Mouse (Mus musculus) natural killer cell, adult 2 months (primary cell): ENCODE results near the gene Ptpn20.

ENCODE experiments used
- DNase-seq, 2 experiments: peaks; one replicate each; pipeline ENCODE4 v3.0.0; 2022; ENCODE audit warnings: low spot score in 2 of 2

Gene Ptpn20

GRCm38 (mm10) chr14:33588951-33589350 lies at the start of gene Ptpn20:
Gene Ptpn20 (plus strand): TSS chr14:33589207.
- DNase-seq: no peak

GRCm38 (mm10) chr14:33539559-33540167 lies 49.3 kb upstream of the Ptpn20 start:
- no peak for DNase-seq

DNA sequence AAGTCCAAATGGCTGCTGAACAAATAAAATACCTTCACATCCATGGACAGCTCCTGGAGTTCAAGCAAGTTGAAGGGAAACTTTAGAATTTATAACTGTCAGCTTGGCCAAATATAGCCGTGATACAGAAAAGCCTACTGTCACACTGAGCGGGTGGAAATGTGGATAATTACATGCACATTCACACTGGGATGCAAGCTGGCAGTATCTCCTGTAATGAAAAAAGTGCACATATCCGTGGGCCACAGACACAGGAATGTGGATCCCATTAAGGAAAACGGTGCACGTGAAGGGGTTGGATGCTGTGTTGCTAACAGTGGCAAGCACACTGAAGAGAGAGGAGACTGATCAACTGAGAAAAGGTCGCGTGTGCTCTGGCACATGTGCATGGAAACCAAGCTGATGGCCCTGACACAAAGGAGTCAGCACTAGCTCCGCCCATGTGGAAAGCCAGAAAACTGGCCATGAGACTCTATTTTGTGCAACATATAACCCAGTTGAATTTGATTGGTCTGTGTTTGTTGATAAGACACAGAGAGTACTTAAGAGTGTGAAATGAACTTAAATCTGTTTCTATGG lies 43.4 kb upstream of the Ptpn20 start:
- no peak for DNase-seq

DNA sequence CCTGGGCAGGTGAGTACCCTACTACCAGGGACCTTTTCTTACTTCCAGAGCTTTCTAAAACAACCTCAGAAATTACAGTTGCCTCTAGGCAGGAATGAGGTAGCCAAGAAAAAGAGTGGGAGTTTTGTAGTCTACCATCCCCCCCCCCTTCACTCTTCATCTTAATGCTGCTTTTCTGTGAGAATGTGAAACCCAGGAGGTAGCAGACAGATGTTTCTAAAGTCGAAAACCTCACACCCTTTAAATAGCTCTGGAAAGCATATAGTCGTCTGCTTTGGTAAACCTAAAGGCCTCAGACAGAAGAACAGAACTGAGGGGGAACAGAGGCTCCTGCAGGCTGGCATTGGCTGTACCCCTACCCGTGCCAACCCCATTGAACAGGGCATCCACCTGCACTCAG lies 40.4 kb upstream of the Ptpn20 start:
- no peak for DNase-seq

DNA sequence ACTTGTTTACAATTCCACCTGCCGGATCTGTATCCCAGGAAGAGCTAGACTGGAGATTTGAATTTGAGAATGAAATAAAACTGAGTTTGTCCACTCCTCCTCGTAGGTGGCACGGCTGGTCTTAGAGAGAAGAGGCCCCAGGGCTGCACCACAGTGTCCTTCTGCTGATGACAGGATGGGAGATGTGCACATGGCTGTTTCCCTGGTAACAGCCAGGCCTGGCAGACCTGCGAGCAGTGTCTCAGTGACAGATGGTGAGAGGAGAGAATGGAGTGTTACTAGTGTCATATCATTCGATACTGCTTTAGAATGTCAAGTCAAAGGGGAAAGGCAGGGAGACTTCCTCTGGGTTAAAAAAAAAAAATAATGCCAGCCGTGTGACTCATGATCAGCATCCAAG lies 39.2 kb upstream of the Ptpn20 start:
- no peak for DNase-seq

GRCm38 (mm10) chr14:33570737-33571136 lies 18.3 kb upstream of the Ptpn20 start:
- no peak for DNase-seq

DNA sequence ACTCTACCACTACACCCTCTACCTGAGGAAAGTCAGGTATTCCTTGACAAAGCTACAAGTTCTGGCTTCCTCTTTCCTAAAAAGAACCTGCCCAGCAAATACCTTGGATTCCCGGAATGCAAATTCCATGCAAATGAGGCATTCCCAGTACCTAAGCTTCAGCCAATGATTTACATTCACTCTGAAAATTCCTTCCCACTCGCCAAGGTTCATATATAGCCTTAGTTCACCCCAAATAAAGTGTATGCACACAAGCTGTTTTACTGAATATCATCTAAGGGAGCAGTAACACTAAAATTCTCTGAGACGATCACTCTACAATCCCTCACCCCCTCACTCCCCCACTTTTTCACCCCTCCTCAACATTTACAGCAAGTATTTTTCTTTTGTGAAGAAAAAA lies 15.4 kb upstream of the Ptpn20 start:
- DNase-seq: no peak

GRCm38 (mm10) chr14:33579771-33580484 lies 9.1 kb upstream of the Ptpn20 start:
- no peak for DNase-seq

DNA sequence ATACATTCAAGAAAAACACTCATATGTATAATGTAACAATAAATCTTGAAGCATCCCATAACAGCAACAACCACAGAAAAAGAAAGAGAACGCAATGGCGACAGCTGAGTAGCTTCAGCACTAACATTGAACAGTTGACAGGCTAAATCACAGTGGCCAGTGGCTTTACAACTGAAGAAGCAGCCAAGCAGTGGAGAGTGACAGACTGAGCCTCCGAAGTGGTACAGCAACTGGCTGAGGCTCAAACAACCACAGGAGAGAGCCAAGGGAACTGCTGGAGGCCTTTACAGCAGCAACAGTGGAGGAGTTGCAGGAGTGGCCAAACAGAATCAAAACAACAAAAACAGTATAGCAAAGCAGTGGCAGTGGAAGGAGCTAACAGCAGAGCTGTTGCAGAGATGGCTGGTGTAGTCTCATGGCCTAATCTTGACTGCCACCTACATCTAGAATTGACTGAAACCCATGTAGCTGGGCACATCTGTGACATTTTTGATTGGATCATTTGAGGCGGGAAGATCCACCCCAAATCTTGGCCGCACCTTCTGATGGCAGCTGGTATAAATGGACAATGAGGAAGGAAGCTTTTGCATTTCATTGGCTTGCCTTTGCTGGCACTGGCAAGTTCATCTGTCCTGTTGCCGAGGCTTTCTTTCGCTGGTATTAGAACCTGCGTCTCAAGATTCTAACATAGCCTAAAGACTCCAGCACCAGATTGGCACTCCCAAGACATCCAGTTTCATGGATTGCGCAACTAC lies 9.5 kb downstream of the Ptpn20 start:
- DNase-seq: no peak

GRCm38 (mm10) chr14:33607431-33607830 lies 18.4 kb downstream of the Ptpn20 start:
- no peak for DNase-seq

GRCm38 (mm10) chr14:33625036-33625435 lies 36.0 kb downstream of the Ptpn20 start:
- no peak for DNase-seq

GRCm38 (mm10) chr14:33632790-33633372 lies 43.9 kb downstream of the Ptpn20 start:
- DNase-seq: no peak

- no peak for DNase-seq
Observed at GRCm38 (mm10) chr14:33634354-33634753, 45.3 kb downstream of the Ptpn20 start.

- no peak for DNase-seq
Observed at GRCm38 (mm10) chr14:33634774-33635173, 45.8 kb downstream of the Ptpn20 start.

DNA sequence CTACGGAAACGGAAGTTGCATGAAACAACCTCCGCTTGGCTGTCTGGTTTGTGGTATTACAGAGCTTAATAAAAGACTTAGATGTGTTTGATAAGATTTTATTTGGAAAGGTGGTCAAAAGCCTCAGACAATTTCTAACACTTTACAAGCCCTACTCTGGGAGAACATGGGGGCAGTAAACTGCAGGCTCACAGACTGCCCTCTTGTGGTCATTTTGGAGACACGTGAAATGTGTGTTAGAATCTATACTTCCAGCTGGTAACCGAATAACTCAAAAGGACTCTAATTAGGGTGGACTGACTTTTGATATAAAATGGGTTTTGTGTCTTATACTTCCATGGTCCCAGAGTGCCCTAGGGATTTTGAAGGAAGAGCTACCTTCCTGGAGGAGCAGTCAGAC lies 50.4 kb downstream of the Ptpn20 start:
- DNase-seq: no peak

DNA sequence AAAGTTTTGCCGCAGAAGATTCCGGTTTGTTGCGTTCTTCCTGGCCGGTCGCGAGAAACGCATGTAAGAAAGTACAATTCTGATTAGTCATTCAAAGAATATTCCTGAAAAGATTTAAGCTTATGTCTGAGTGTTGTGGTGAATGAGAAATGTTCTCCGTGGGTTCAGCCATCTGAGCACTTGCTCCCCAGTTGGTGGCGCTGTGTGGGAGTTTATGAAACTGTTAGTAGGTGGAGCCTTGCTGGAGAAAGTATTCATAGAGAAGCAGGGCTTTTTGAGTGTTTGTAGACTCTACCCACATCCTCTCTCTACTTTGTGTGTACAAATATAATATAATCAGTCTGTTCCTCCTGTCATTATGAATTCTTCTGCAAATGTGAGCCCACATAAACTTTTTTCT lies 61.7 kb downstream of the Ptpn20 start:
- no peak for DNase-seq

- DNase-seq: no peak
Observed at GRCm38 (mm10) chr14:33657471-33657901, 68.5 kb downstream of the Ptpn20 start.

GRCm38 (mm10) chr14:33658331-33658730 lies 69.3 kb downstream of the Ptpn20 start:
- no peak for DNase-seq

- no peak for DNase-seq
Observed at GRCm38 (mm10) chr14:33662080-33662479, 73.1 kb downstream of the Ptpn20 start.

DNA sequence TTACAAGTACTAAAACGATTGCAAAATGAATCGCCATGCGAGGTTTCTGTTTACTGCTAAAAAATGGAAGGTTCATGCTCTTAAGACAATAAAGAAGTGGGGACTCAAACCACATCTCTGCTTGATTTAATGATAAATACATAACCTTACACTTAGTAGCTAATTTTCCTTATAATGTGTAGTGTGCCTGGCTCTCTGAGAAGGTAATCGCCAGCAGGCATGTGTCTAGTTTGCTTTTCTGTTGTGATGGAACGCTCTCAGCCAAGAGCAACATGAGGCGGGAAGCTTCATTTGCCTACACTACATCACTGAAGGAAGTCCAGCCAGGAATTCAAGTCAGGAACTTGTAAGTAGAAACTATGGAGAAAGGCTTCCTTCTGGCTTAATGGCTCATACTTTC lies 77.3 kb downstream of the Ptpn20 start:
- DNase-seq: no peak

DNA sequence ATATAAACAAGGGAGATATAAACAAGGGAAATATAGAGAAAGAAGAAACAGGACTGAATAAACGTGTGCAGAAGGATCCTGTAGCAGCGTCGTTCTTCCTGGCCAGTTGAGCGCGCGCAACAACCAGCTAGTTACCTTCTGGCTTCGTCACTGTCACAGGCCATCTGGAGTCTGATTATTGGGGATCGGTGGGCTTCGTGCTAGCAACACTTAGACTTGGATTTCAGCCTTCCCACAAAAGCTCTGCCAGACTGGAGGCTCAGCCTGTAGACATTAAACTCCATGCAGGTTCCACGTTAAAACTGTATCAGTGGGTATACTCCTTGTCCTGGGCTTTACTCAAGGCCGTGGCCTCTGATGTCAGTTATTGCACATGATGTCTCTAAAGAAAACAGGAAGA lies 80.9 kb downstream of the Ptpn20 start:
- no peak for DNase-seq
